Mouse (Mus musculus): ENCODE measurements at regions not wholly inside any gene's neighbourhood (a gene's known extent, or its start where the extent isn't known, plus 50 kb on each side); places are given as distances from the start of the nearest gene placed in this dataset.
"Not testable (repeated sequence)": the region's sequence is repeated elsewhere in the genome, so short reads cannot be mapped to it uniquely, and the experiment has no call there.

DNA sequence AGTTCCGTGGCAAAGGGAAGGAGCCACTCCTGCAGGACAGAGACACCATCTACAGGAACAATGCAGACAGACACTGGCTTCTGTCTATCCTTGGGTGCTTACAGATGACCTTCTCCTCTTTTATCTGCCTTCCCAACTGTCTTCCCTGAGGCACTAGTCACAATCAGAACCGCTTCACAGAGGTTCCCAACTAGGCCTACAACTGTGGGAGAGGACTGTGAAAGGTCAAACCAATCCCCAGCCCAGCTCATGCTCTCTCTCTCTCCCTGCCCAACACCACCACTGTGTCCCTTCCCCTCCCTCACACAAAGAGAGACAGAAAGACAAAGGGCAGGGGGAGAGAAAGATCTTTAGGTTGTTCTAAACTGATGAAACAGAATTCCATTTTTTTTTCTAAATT is 61.3 kb downstream of the Tmem17 start:
- DNase-seq: no peak

- no peak for DNase-seq
Measured at GRCm38 (mm10) chr11:22573802-22574201, 61.9 kb downstream of the Tmem17 start.

GRCm38 (mm10) chr11:22574506-22574905 is 62.6 kb downstream of the Tmem17 start:
- no peak for DNase-seq

- DNase-seq: no peak
Measured at GRCm38 (mm10) chr11:22584100-22584487, 72.2 kb downstream of the Tmem17 start.

GRCm38 (mm10) chr11:22584488-22585158 is 72.7 kb downstream of the Tmem17 start:
- peak; percentile 6 to 13 for DNase-seq

- DNase-seq: peak in 1 of 2 experiments; percentile 7
Measured at GRCm38 (mm10) chr11:22587691-22588241, 75.9 kb downstream of the Tmem17 start.

DNA sequence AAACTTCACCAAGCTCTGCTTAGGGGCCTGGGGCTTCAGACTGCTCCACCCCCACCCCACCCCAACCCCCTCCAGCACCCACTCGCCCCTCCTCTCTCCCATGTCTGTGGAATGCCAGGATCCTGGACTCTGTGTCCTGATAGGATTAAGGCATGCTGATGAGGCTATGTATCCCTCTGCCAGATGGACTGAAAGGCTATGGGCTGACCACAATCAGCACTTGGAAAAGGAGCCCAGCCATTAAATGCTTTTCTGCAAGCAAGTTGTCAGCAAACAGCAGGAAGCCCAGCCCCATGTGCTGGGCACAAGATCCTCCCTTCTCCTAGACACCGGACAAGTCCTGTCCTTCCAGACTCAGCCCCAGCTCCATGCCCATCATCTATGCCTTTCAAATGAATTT is 76.7 kb downstream of the Tmem17 start:
- DNase-seq: no peak

DNA sequence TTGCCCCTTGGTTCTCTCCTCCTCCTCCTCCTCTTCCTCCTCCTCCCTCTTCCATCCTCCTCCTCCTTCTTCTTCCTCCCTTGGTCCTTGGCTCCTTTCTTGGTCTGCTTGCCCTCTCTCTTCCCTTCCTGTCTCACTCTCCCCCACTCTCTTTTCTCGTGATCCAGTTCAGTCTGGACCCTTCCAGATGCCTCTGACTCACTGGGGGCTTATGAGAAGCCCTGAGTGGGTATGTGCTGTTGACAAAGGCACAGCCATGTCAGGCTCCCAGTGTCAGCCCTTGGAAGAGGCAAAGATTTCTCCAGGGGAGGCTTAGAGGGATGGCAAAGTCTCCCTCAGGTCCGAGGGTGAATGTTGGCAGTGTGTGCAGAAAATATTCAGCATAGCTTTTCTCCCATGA is 78.0 kb downstream of the Tmem17 start:
- no peak for DNase-seq

DNA sequence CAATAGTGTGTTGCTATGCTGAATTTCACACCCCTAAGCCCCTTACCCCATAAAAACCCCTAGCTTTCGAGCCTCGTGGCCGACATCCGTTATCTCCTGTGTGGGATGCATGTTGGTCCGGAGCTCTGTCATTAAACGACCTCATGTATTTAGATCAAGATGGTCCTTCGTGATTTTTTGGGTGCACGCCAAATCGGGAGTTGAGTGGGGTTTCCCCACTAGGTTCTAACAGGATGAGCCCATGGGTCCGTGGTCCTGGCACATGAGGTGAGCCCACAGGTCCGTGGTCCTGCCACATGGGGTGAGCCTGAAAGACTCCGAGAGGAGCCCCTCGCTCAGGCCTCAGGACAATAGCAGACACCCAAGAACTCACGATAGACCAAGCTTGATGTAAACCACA is 79.2 kb downstream of the Tmem17 start:
- DNase-seq: not testable (repeated sequence)

DNA sequence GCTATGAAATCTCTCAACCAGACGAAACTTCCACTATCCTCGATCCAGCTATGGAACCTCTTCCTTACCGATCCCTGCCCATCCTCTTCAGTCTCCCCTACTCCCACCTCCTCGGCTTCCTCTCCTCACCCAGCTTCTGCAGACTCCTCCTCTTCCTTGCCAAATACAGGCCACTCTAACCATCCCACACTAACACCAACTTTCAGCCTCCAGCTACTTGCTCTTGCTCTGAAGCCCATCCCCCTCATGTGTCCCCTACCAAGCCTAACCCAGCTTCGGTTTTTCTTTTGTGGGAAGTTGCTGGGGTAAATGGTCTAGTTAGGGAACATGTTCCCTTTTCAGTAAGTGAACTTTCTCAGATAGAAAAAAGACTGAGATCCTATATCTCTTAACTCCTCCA is 80.8 kb downstream of the Tmem17 start:
- DNase-seq: no peak

- no peak for DNase-seq
Measured at GRCm38 (mm10) chr11:22596076-22596804, 84.4 kb downstream of the Tmem17 start.

DNA sequence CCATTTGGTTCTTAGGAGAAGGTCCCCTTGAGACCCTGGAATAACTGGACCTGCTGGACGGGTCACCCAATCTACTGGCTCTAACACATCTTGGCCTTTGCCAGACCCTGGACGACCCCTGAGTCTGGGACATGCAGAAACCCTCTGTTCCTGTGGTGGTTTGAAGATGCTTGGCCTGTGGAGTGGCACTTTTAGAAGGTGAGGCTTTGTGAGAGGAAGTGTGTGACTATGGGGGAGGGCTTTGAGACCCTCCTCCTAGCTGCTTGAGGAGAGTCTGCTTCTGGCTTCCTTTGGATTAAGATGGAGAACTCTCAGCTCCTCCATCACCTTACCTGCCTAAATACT is 84.9 kb downstream of the Tmem17 start:
- no peak for DNase-seq

- no peak for DNase-seq
Measured at GRCm38 (mm10) chr11:22600370-22600769, 88.5 kb downstream of the Tmem17 start.

DNA sequence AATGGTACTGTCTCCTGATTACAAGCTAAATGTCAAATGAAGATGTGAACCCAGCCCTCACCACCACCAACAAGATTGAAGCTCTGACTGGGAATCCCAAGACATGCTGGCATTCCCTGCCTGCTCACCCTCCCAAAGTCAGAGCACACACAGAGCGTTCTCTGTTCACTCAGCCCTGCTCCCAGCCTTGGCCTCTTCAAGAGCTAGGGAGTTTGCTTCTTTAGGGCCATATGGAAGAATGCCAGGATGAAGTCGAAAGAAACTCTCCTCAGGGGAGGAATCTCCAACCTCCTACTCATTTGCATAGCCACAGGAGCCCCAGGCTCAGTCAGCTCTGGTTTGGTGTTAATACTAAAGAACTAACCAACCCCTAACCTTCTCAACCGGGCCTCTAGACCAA is 90.1 kb downstream of the Tmem17 start:
- DNase-seq: no peak

GRCm38 (mm10) chr11:22602610-22603009 is 90.7 kb downstream of the Tmem17 start:
- no peak for DNase-seq

- no peak for DNase-seq
Measured at GRCm38 (mm10) chr11:22603397-22603796, 91.5 kb downstream of the Tmem17 start.

GRCm38 (mm10) chr11:22606380-22606779 is 94.5 kb downstream of the Tmem17 start:
- no peak for DNase-seq

DNA sequence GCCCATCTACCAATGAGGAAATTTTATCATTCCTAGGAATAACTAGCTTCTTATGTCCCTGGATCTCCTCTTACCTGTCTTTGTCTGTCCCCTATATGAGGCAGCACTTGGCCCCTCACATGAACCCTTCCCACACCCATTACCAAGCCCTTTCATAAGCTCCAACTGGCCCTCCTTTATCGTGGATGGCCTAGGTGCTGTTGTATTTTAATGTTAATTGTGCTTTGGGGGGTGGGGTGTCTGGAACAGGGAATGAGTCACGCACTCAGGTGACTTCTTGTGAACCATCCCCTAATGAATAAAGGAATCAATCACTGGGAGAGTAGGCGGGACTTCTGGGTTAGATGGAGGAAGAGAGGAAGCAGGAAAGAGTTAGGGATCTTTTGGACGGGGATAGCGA is 95.8 kb downstream of the Tmem17 start:
- DNase-seq: no peak

DNA sequence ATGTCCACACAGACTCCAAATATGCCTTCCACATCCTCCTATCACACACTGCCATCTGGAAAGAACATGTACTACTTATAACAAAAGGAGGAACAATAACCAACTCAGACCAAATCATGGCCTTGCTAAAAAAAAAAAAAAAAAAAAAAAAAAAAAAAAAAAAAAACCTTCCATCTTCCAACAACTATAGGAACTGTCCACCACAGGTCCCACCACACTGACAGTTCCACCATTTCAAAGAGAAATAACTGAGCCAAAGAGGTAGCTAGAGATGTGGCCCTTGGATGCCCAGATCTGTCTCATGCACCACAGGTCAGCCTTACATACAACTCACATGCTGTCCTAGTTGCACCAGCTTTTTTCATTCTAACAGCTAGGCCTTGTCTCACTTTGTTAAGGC is 97.1 kb downstream of the Tmem17 start:
- DNase-seq: no peak

DNA sequence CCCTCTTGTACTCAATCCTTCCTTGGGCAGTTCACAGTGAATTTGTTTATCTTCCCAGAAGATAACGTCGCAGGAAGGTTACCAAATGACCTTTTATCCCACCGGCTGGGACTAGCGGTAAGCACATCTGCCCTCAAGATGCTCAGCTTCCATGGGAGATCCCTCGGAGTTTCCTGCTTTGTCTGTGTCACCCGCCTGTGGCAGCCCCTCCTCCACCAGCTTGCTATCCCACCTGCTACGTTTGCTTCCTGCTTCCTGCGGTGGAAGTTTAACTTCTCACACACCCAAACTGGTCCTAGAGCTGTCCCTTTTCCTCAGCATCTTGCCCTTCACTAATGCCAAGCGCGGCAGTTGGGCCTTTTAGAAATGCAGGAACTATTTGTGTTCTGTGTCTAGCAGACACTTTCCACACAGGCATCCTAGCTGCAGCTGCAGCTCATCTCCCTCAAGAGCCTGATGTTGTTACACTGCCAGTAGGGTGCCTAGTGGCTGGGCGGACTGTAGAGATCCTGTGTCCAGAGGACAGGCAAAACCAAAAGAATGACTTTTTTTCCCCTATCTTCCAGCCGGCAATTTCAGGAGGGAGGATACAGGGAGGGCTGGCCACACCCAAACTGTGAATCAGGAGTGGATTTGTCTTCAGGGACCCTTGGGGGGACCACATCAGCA is 98.7 kb downstream of the Tmem17 start:
- DNase-seq: no peak

GRCm38 (mm10) chr11:22611102-22611869 is 99.4 kb downstream of the Tmem17 start:
- no peak for DNase-seq

- no peak for DNase-seq
Measured at GRCm38 (mm10) chr11:22613500-22613899, 101.6 kb downstream of the Tmem17 start.

All from cerebellum, postnatal 36 days (tissue).